Mouse (Mus musculus) ES-E14 (cell line): ENCODE data around the gene Klhl25.

Experiments used
- CHD2 ChIP-seq: IDR thresholded peaks from 2 replicates; pipeline ENCODE4 v1.6.1; 2014; ENCODE audit warnings: mild to moderate bottlenecking, low read depth, low read length, inconsistent platforms
- HCFC1 ChIP-seq: IDR thresholded peaks from 2 replicates; pipeline ENCODE4 v1.6.1; 2012; ENCODE audit warnings: low read length, inconsistent platforms, borderline replicate concordance; ENCODE audit not compliant: insufficient read depth
- MAFK ChIP-seq: IDR thresholded peaks from 2 replicates; pipeline ENCODE4 v1.6.1; 2014; ENCODE audit warnings: mild to moderate bottlenecking, low read depth, low read length, inconsistent platforms; ENCODE audit not compliant: insufficient read depth
- ZC3H11A ChIP-seq: IDR thresholded peaks from 2 replicates; pipeline ENCODE4 v1.6.1; 2012; ENCODE audit warnings: low read depth, mild to moderate bottlenecking, inconsistent platforms, low read length, borderline replicate concordance
- ZNF384 ChIP-seq: IDR thresholded peaks from 2 replicates; pipeline ENCODE4 v1.6.1; 2012; ENCODE audit warnings: low read depth, low read length, inconsistent platforms

DNA sequence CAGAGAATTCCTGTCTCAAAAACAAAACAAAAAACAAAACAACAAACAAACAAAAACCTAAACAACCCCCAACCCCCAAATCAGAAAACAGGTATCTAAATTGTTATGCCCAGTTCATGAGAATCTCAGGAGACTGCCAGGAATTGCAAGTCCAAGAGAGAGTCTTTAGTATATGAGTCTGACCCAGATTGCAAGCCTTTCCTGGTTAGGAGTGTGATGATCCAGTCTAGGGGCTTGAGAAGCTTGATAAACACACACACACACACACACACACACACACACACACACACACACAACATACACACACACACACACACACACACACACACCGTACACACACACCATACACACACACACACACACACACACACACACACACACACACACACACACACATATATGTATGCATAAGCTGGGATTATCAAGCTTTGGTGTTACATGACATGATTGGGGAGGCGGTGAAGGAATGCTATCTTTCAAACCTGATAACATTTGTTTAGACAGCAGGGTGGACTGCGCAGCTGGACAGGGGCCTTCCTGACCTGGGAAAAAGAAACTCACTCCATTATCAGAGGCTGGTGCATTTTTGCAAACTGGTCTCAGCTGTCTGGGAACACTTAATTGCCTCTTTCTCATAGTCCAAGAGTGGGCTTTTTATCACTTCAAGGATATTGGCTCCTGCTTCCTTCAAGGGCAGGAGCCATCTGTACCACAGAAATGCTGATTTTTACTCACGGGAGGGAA, 21.6 kb upstream of the Klhl25 start:
- TF ChIP-seq CHD2 (no peak), ZNF384 (no peak), ZC3H11A (no peak), HCFC1 (no peak), MAFK (no peak)
